Mouse (Mus musculus): Measurements from ENCODE around the gene Slc45a2. TPM values are rescaled to one million over a fixed set of nuclear protein-coding genes. Genes with fewer than 3 reads are reported as not detected.
"Not testable (repeated sequence)": the region's sequence is repeated elsewhere in the genome, so short reads cannot be mapped to it uniquely, and the experiment has no call there.

Gene Slc45a2
- polyA plus RNA-seq, 1 experiment from 2014 or later: 0.39 TPM

- Histone ChIP-seq H3K36me3 (replicated peaks) (no peaks in the 10 kb centered on the region), H3K9me3 (no peaks in the 10 kb centered on the region), H3K4me1 (peaks cover 7% of the 10 kb centered on the region), H3K27ac (replicated peaks) (no peak overlapping the region), H3K27me3 (replicated peaks; ENCODE audit: low read depth, poor library complexity, severe bottlenecking) (no peaks in the 10 kb centered on the region), H3K4me3 (no peak overlapping the region)
- DNase-seq (ENCODE audit: low spot score): no peak
Observed at GRCm38 (mm10) chr15:10977151-10977550, 23.4 kb upstream of the Slc45a2 start.

- no peaks in the 10 kb centered on the region; the same call in 1 of the 2 replicates for H3K36me3 ChIP-seq (replicated peaks)
- no peaks in the 10 kb centered on the region for H3K27me3 ChIP-seq (replicated peaks; ENCODE audit: low read depth, poor library complexity, severe bottlenecking)
- H3K27ac ChIP-seq (replicated peaks): no peak overlapping the region
- H3K4me1 ChIP-seq: peaks cover 11% of the 10 kb centered on the region
- DNase-seq (ENCODE audit: low spot score): no peak
- H3K9me3 ChIP-seq: no peaks in the 10 kb centered on the region
- H3K4me3 ChIP-seq: peak overlapping the region; percentile 79; the same call in 1 of the 2 replicates
- WGBS: 75% methylated on average over 2 of the region's 2 CpGs
Observed at GRCm38 (mm10) chr15:10980712-10981111, 19.8 kb upstream of the Slc45a2 start.

DNA sequence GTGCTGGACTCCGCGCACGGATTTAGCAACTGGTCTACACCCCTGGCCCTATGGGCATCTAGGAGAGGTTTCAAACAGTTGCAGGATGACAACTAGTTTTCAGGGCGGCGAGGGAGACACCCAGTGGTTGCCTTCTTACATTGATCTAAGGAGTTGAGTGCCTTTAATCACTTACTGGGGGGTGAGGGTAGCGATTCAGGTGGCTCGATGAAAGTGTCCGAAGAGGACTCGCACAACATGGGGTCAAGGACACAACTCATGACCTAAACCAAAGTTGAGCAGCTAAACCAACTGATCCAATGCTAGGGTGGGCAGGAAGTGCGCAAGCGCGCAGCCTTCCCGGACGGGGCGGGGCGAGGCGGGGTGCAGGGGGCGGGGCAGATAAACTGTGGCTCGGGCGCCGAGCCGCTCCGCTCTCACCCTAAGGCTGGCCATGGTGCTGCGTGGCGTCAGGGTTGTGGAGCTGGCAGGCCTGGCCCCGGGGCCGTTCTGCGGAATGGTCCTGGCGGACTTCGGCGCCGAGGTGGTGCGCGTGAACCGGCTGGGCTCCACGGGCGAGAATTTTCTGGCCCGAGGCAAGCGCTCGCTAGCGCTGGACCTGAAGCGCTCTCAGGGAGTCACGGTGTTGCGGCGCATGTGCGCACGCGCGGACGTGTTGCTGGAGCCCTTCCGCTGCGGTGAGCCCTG is 19.0 kb upstream of the Slc45a2 start, which contains the start of gene Amacr:
TSS of gene Amacr (plus strand) at position 380 of the 687 bp plus-strand sequence.
- H3K4me3 ChIP-seq: peak within 1 kb of the TSS; percentile 79
- H3K9me3 ChIP-seq: no peaks in the 10 kb centered on the region
- WGBS: under 1% methylated on average over 52 of the region's 52 CpGs
- H3K27me3 ChIP-seq (replicated peaks; ENCODE audit: low read depth, poor library complexity, severe bottlenecking): no peaks in the 10 kb centered on the region
- DNase-seq (ENCODE audit: low spot score): peak; percentile 95
- H3K36me3 ChIP-seq (replicated peaks): no peaks in the 10 kb centered on the region; the same call in 1 of the 2 replicates
- peak within 1 kb of the TSS; percentile 94 for H3K27ac ChIP-seq (replicated peaks)
- peaks cover 11% of the 10 kb centered on the region for H3K4me1 ChIP-seq

DNA sequence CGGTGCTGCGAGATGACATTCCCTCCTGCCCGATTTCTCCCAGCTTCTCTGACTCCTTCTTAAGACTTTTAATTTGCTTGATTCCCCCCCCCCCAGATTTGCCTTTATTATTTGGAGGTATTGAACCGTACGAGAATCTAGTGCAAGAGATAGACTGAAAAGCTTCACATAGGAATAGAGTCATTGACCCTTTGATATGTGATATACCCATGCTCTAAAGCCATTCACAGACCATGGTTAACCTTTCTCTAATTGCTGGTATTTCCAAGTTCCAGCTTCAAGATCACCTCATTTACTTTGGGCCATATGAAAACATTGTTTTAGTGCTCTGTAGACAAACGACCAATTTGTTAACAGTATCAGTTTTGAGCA is 18.5 kb upstream of the Slc45a2 start:
- Histone ChIP-seq H3K27me3 (replicated peaks; ENCODE audit: low read depth, poor library complexity, severe bottlenecking) (no peaks in the 10 kb centered on the region), H3K36me3 (replicated peaks) (peaks cover 3% of the 10 kb centered on the region), H3K4me3 (peak overlapping the region; percentile 79), H3K4me1 (peaks cover 11% of the 10 kb centered on the region), H3K9me3 (no peaks in the 10 kb centered on the region), H3K27ac (replicated peaks) (peak overlapping the region; percentile 94)
- 8% methylated on average over 6 of the region's 6 CpGs for WGBS
- DNase-seq (ENCODE audit: low spot score): no peak

DNA sequence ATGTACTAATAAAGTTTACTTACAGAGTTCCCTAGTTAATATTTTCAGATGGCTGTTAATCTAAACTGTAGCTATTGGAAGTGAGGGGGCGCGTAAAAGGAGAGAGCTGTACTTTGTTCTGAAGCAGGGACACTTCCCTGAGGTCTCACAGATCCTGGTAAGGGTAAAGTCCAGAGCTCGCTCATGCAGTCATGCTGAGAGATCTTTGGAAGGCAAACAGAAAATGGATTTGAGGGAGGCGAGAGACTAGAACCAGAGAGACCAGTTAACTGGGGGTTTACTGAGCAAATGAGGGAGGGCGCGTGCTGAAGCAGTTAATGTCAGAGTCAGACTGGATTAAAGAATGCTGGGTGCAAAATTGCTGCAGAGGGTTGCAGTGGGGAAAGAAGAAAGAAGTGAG is 14.8 kb upstream of the Slc45a2 start:
- H3K4me1 ChIP-seq: peaks cover 11% of the 10 kb centered on the region
- H3K4me3 ChIP-seq: no peak overlapping the region
- H3K27ac ChIP-seq (replicated peaks): no peak overlapping the region
- no peaks in the 10 kb centered on the region for H3K27me3 ChIP-seq (replicated peaks; ENCODE audit: low read depth, poor library complexity, severe bottlenecking)
- WGBS: 80% methylated on average over 6 of the region's 6 CpGs
- H3K9me3 ChIP-seq: no peaks in the 10 kb centered on the region
- peaks cover 15% of the 10 kb centered on the region for H3K36me3 ChIP-seq (replicated peaks)
- DNase-seq (ENCODE audit: low spot score): no peak

GRCm38 (mm10) chr15:10986477-10986876 is 14.0 kb upstream of the Slc45a2 start:
- WGBS: 77% methylated on average over 2 of the region's 2 CpGs
- not testable (repeated sequence) for H3K9me3 ChIP-seq; H3K27me3 ChIP-seq (replicated peaks; ENCODE audit: low read depth, poor library complexity, severe bottlenecking); H3K4me1 ChIP-seq; H3K4me3 ChIP-seq; H3K27ac ChIP-seq (replicated peaks); DNase-seq (ENCODE audit: low spot score)
- H3K36me3 ChIP-seq (replicated peaks): peaks cover 15% of the 10 kb centered on the region

- H3K36me3 ChIP-seq (replicated peaks): peaks cover 21% of the 10 kb centered on the region
- no peak for DNase-seq (ENCODE audit: low spot score)
- H3K4me3 ChIP-seq: no peak overlapping the region
- no peaks in the 10 kb centered on the region for H3K27me3 ChIP-seq (replicated peaks; ENCODE audit: low read depth, poor library complexity, severe bottlenecking)
- no peaks in the 10 kb centered on the region for H3K4me1 ChIP-seq
- no peaks in the 10 kb centered on the region for H3K9me3 ChIP-seq
- WGBS: 48% methylated on average over 2 of the region's 2 CpGs
- H3K27ac ChIP-seq (replicated peaks): no peak overlapping the region
Observed at GRCm38 (mm10) chr15:10990411-10990810, 10.1 kb upstream of the Slc45a2 start.

- no peak overlapping the region for H3K27ac ChIP-seq (replicated peaks)
- 93% methylated on average over 1 of the region's 1 CpGs for WGBS
Observed at GRCm38 (mm10) chr15:10991566-10991965, 9.0 kb upstream of the Slc45a2 start.

DNA sequence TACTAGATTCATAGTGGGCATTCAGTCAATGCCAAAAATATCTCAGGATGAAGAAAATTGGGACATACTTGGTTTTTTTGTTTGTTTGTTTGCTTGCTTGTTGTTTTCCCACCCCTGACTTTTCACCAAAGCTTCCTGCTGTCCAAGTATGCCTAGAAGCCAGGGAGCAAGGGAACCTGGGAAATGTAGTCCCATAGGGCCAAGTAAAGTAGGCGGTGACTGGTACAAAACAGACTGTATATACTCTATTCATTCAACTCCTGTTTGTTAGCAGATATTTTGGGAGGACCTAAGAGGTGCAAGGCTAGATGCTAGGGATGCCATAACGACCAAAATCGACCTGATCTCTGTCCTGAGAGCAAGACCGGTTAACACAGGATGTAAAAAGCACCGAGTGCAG is 689 bp upstream of the Slc45a2 start:
- no peak overlapping the region for H3K27ac ChIP-seq (replicated peaks)
- no peaks in the 10 kb centered on the region for H3K4me1 ChIP-seq
- no peak overlapping the region for H3K4me3 ChIP-seq
- no peak for DNase-seq (ENCODE audit: low spot score)
- H3K9me3 ChIP-seq: no peaks in the 10 kb centered on the region
- WGBS: 52% methylated on average over 5 of the region's 5 CpGs
- H3K36me3 ChIP-seq (replicated peaks): peaks cover 10% of the 10 kb centered on the region
- no peaks in the 10 kb centered on the region for H3K27me3 ChIP-seq (replicated peaks; ENCODE audit: low read depth, poor library complexity, severe bottlenecking)

More at GRCm38 (mm10) chr15:10991566-10991965, 9.0 kb upstream of the Slc45a2 start:
- no peaks in the 10 kb centered on the region for H3K27me3 ChIP-seq (replicated peaks; ENCODE audit: low read depth, poor library complexity, severe bottlenecking)
- no peak overlapping the region for H3K4me3 ChIP-seq
- H3K9me3 ChIP-seq: no peaks in the 10 kb centered on the region
- no peak for DNase-seq (ENCODE audit: low spot score)
- peaks cover 26% of the 10 kb centered on the region for H3K36me3 ChIP-seq (replicated peaks)
- no peaks in the 10 kb centered on the region for H3K4me1 ChIP-seq

DNA sequence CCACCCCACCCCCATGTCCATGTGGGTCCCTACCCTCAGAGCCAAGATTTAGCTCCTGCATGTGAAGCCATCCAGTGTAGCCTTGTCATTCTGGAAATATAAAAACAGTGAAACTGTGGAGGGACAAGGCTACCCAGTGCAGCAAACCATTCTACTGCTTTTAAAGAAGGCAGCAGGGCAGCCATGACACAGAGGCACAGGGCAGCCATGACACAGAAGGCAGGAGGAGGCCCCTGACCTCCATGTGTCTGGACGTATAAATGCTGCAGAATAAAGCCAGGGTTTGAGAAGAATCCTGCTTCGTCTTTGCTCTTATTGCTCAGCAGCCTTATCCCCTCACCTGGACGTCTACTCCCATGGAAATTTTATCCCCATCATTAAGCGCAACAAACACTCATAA is 3.3 kb downstream of the Slc45a2 start:
- H3K9me3 ChIP-seq: no peaks in the 10 kb centered on the region
- no peaks in the 10 kb centered on the region for H3K36me3 ChIP-seq (replicated peaks)
- no peaks in the 10 kb centered on the region for H3K4me1 ChIP-seq
- H3K27me3 ChIP-seq (replicated peaks; ENCODE audit: low read depth, poor library complexity, severe bottlenecking): no peaks in the 10 kb centered on the region
- no peak overlapping the region for H3K4me3 ChIP-seq
- 75% methylated on average over 4 of the region's 4 CpGs for WGBS
- no peak overlapping the region for H3K27ac ChIP-seq (replicated peaks)
- DNase-seq (ENCODE audit: low spot score): no peak

- Histone ChIP-seq H3K9me3 (no peaks in the 10 kb centered on the region), H3K4me3 (no peak overlapping the region), H3K27me3 (replicated peaks; ENCODE audit: low read depth, poor library complexity, severe bottlenecking) (no peaks in the 10 kb centered on the region), H3K27ac (replicated peaks) (no peak overlapping the region), H3K4me1 (no peaks in the 10 kb centered on the region), H3K36me3 (replicated peaks) (no peaks in the 10 kb centered on the region)
- 84% methylated on average over 6 of the region's 6 CpGs for WGBS
- DNase-seq (ENCODE audit: low spot score): no peak
Observed at GRCm38 (mm10) chr15:11004646-11005045, 4.1 kb downstream of the Slc45a2 start.

GRCm38 (mm10) chr15:11008756-11009155 is 8.2 kb downstream of the Slc45a2 start:
- WGBS: 25% methylated on average over 5 of the region's 5 CpGs
- H3K27ac ChIP-seq (replicated peaks): no peak overlapping the region
- no peaks in the 10 kb centered on the region for H3K36me3 ChIP-seq (replicated peaks)
- no peaks in the 10 kb centered on the region for H3K4me1 ChIP-seq
- no peak overlapping the region for H3K4me3 ChIP-seq
- no peaks in the 10 kb centered on the region for H3K9me3 ChIP-seq
- H3K27me3 ChIP-seq (replicated peaks; ENCODE audit: low read depth, poor library complexity, severe bottlenecking): no peaks in the 10 kb centered on the region
- no peak for DNase-seq (ENCODE audit: low spot score)

- Histone ChIP-seq H3K9me3 (no peaks in the 10 kb centered on the region), H3K4me1 (no peaks in the 10 kb centered on the region), H3K27ac (replicated peaks) (no peak overlapping the region), H3K36me3 (replicated peaks) (no peaks in the 10 kb centered on the region), H3K27me3 (replicated peaks; ENCODE audit: low read depth, poor library complexity, severe bottlenecking) (no peaks in the 10 kb centered on the region), H3K4me3 (no peak overlapping the region)
- no peak for DNase-seq (ENCODE audit: low spot score)
- WGBS: 90% methylated on average over 11 of the region's 11 CpGs
Observed at GRCm38 (mm10) chr15:11010976-11011548, 10.5 kb downstream of the Slc45a2 start.
